ENCODE assay signal across 8 mouse cellular contexts in the genomic region with DNA sequence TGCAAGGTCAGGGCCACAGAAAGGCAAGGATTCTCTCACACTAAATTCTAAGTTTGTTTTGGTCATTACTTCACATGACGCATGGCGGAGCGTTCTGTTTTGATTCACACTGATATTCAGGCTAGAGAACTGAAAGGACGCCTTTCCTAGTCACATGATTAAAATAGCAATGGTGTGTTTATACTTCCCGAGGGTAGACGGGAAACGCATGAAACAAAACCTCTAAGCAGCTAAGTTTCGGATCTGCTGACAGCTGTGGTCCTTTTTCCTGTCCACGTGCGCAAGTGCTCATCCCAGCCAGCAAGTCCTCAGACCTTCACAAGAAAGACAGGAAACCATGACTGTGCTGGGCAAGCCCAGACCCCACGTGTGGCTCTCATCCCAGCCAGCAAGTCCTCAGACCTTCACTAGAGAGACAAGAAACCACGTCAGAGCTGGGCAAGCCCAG. TPM values are rescaled to one million over a fixed set of nuclear protein-coding genes. Genes with fewer than 3 reads are reported as not detected.
DNase-seq lines count a peak whose midpoint lies in the region; ATAC-seq and TF ChIP-seq lines count a peak whose summit lies in the region.

No protein-coding gene starts in this region.

- peak overlapping the region; percentile 20 for H3K4me3 ChIP-seq in liver, embryonic 16.5 days (ENCODE audit: low read depth, low read length)
- peak overlapping the region; percentile 17; the same call in 1 of the 2 replicates for H3K4me3 ChIP-seq in stomach, postnatal 0 days (ENCODE audit: low read depth, low read length)
- no peak overlapping the region for H3K4me3 ChIP-seq in midbrain, embryonic 14.5 days (replicated peaks; ENCODE audit: low read depth, low read length)

- no peak overlapping the region for H3K27ac ChIP-seq in liver, embryonic 16.5 days (ENCODE audit: low read length)
- H3K27ac ChIP-seq in stomach, postnatal 0 days (replicated peaks), result peak overlapping the region; percentile 49
- no peak overlapping the region for H3K27ac ChIP-seq in midbrain, embryonic 14.5 days (replicated peaks; ENCODE audit: low read depth, low read length)

- ATAC-seq in inflammation-experienced regulatory T-cells, adult 6 months, result peak; percentile 45
- ATAC-seq in liver, embryonic 16.5 days (ENCODE audit: low read depth), result peak; percentile 73
- ATAC-seq in stomach, postnatal 0 days (ENCODE audit: low FRiP score, low TSS enrichment), result peak; percentile 48; the same call in 1 of the 2 replicates
- no peak for ATAC-seq in midbrain, embryonic 14.5 days (ENCODE audit: low FRiP score, low TSS enrichment)

- no peak for TF ChIP-seq CTCF in brain, embryonic 14.5 days (IDR thresholded peaks at IDR 0.05; ENCODE audit: borderline replicate concordance, extremely low read depth, insufficient read depth, insufficient read length)
- TF ChIP-seq CTCF in stomach, postnatal 0 days (IDR thresholded peaks at IDR 0.05; ENCODE audit: low read depth), result no peak

- H3K4me2 ChIP-seq in liver, embryonic 16.5 days (ENCODE audit: low read depth, low read length), result peak overlapping the region; percentile 26
- peak overlapping the region; percentile 44 for H3K4me2 ChIP-seq in stomach, postnatal 0 days (replicated peaks; ENCODE audit: low read depth)
- no peak overlapping the region for H3K4me2 ChIP-seq in midbrain, embryonic 14.5 days (ENCODE audit: low read length)

- H3K27me3 ChIP-seq in liver, embryonic 16.5 days (ENCODE audit: control insufficient read depth, insufficient read depth, low read depth, low read length), result no peaks in the 10 kb centered on the region
- H3K27me3 ChIP-seq in stomach, postnatal 0 days (ENCODE audit: control insufficient read depth, insufficient read depth, low read length), result no peaks in the 10 kb centered on the region
- H3K27me3 ChIP-seq in midbrain, embryonic 14.5 days (ENCODE audit: control insufficient read depth, insufficient read depth, low read length), result no peaks in the 10 kb centered on the region

- no peak for TF ChIP-seq EP300 in stomach, postnatal 0 days (optimal IDR thresholded peaks at IDR 0.05)

- no peak overlapping the region for H3K9ac ChIP-seq in liver, embryonic 16.5 days (ENCODE audit: low read depth, low read length)
- no peak overlapping the region for H3K9ac ChIP-seq in stomach, postnatal 0 days (ENCODE audit: low read length)
- no peak overlapping the region for H3K9ac ChIP-seq in midbrain, embryonic 14.5 days (replicated peaks; ENCODE audit: low read length)

- no peaks in the 10 kb centered on the region for H3K9me3 ChIP-seq in liver, embryonic 16.5 days (replicated peaks; ENCODE audit: control insufficient read depth, low read length)
- no peaks in the 10 kb centered on the region for H3K9me3 ChIP-seq in stomach, postnatal 0 days (ENCODE audit: control insufficient read depth, low read length)
- no peaks in the 10 kb centered on the region for H3K9me3 ChIP-seq in midbrain, embryonic 14.5 days (ENCODE audit: control insufficient read depth, low read length)

- no peaks in the 10 kb centered on the region for H3K36me3 ChIP-seq in liver, embryonic 16.5 days (ENCODE audit: control insufficient read depth, insufficient read depth)
- no peaks in the 10 kb centered on the region for H3K36me3 ChIP-seq in stomach, postnatal 0 days (ENCODE audit: control insufficient read depth, insufficient read depth, low read length)
- no peaks in the 10 kb centered on the region for H3K36me3 ChIP-seq in midbrain, embryonic 14.5 days (ENCODE audit: control insufficient read depth, insufficient read depth, low read length)

- DNase-seq in layer of hippocampus, adult 11-12 months (ENCODE audit: low spot score), result peak; percentile 60
- no peak for DNase-seq in layer of hippocampus, adult 9-10 months (ENCODE audit: low spot score)
- peak; percentile 30 for DNase-seq in brain, embryonic 14.5 days (ENCODE audit: low read depth)
- no peak for DNase-seq in stomach, postnatal 0 days (ENCODE audit: low spot score)
- no peak for DNase-seq in midbrain, embryonic 14.5 days
- no peak for DNase-seq in cerebellum, adult 18-20 months

- WGBS in liver, embryonic 16.5 days (ENCODE audit: insufficient replicate concordance), result 20% methylated on average over 12 of the region's 12 CpGs
- WGBS in stomach, postnatal 0 days, result 32% methylated on average over 12 of the region's 12 CpGs
- WGBS in midbrain, embryonic 14.5 days, result 87% methylated on average over 12 of the region's 12 CpGs

- no peak for TF ChIP-seq POLR2A in brain, embryonic 14.5 days (IDR thresholded peaks at IDR 0.05; ENCODE audit: borderline replicate concordance, extremely low read depth, insufficient read depth, insufficient read length, poor library complexity, severe bottlenecking)

- no peaks in the 10 kb centered on the region for H3K4me1 ChIP-seq in liver, embryonic 16.5 days (ENCODE audit: control insufficient read depth, low read depth, low read length)
- H3K4me1 ChIP-seq in stomach, postnatal 0 days (replicated peaks; ENCODE audit: control insufficient read depth, insufficient read depth), result no peaks in the 10 kb centered on the region
- no peaks in the 10 kb centered on the region for H3K4me1 ChIP-seq in midbrain, embryonic 14.5 days (ENCODE audit: control insufficient read depth, insufficient read depth, low read length)

RNA-seq across cellular contexts. Expression of a gene that starts 37.7 kb away (rescaled TPM):
- 21.0 and 31.1 TPM in 2 replicates for polyA plus RNA-seq in brain, embryonic 14.5 days (2012; rRNA removed)
- 1 to 10 TPM; 1.6 to 3.7 (median 3.5) TPM for polyA plus RNA-seq in inflammation-experienced regulatory T-cells, adult 6 months (2017; shearing (Covaris generic))
- 5.8 and 6.6 TPM in 2 replicates for polyA plus RNA-seq in liver, embryonic 16.5 days (2015; fragmentation: Nextera tagmentation; extraction: Ambion mirVana)
- polyA plus RNA-seq in stomach, postnatal 0 days (2015; fragmentation: Nextera tagmentation; extraction: Ambion mirVana), result 4.3 and 5.3 TPM in 2 replicates
- polyA plus RNA-seq in midbrain, embryonic 14.5 days (2014; fragmentation: Nextera tagmentation; extraction: Ambion mirVana), result 16.2 and 20.3 TPM in 2 replicates

Comparison
In these comparisons a context has a peak if more than half of its experiments do, and no peak if none do; other contexts are left out.
1. DNase-seq: peak in layer of hippocampus, adult 11-12 months (single experiment) and brain, embryonic 14.5 days (single experiment); none in layer of hippocampus, adult 9-10 months (single experiment), stomach, postnatal 0 days (single experiment), midbrain, embryonic 14.5 days (single experiment) and cerebellum, adult 18-20 months (0 of 2).